Mouse (Mus musculus) left cerebral cortex, adult 2 months (tissue): Measurements from ENCODE around the gene Txlnb. TPM values are rescaled to one million over a fixed set of nuclear protein-coding genes. Genes with fewer than 3 reads are reported as not detected.

ENCODE experiments used
- DNase-seq, 2 experiments: peaks; one replicate each; pipeline ENCODE4 v3.0.0; 2021 to 2022; ENCODE audit warnings: low spot score in 2 of 2, mixed read lengths in 1 of 2; ENCODE audit errors: extremely low spot score in 1 of 2
- H3K27ac ChIP-seq: fragments of 200-600 bp; 2 replicates; pipeline ENCODE4 v1.8.1; 2022
- H3K4me3 ChIP-seq: fragments of 200-600 bp; 2 replicates; pipeline ENCODE4 v1.8.1; 2022
- CTCF ChIP-seq: fragments of 200-600 bp; IDR thresholded peaks from 2 replicates; pipeline ENCODE4 v1.8.1; 2022; ENCODE audit warnings: antibody characterized with exemption, mild to moderate bottlenecking, moderate library complexity
- intact Hi-C: fragments of 180-260 bp; cut with DNase I; formaldehyde crosslinking; loops from one replicate; pipeline ENCODE4 v1.15.1; 2025
- total RNA-seq, 2 experiments: library from RNA; stranded (reverse); gene quantifications; 2 replicates each; pipeline ENCODE4 v1.2.3; 2021

Gene Txlnb
- total RNA-seq, 2 experiments from 2014 or later: 0.44 to 0.54 TPM

- TF ChIP-seq CTCF: no peak
- intact Hi-C loops: no loop called here
- Histone ChIP-seq H3K4me3 (no peak overlapping the region), H3K27ac (no peak overlapping the region)
- DNase-seq: no peak
These were observed 84.7 kb downstream of the Txlnb start for GRCm38 (mm10) chr10:17880724-17881123.

Other genes starting within 250 kb of the Txlnb start
- 10 to 100 TPM; 40.3 to 49.9 TPM for gene Cited2, start 73.0 kb upstream of the Txlnb start, total RNA-seq
- 10 to 100 TPM; 28.9 to 29.5 TPM for gene Heca, start 151.8 kb downstream of the Txlnb start, total RNA-seq
- gene Abracl, start 227.1 kb downstream of the Txlnb start, total RNA-seq: 10 to 100 TPM; 18.9 to 19.3 TPM